Mouse (Mus musculus): ENCODE measurements around the gene Slc9a2.
"Not testable (repeated sequence)": the region's sequence is repeated elsewhere in the genome, so short reads cannot be mapped to it uniquely, and the experiment has no call there.

Gene Slc9a2

GRCm38 (mm10) chr1:40726051-40726450, 45.7 kb downstream of the Slc9a2 start:
- no peak for DNase-seq

GRCm38 (mm10) chr1:40727404-40727803, 47.0 kb downstream of the Slc9a2 start:
- DNase-seq: no peak

- no peak for DNase-seq
Measured at GRCm38 (mm10) chr1:40728636-40729035, 48.3 kb downstream of the Slc9a2 start.

GRCm38 (mm10) chr1:40737671-40738070, 57.3 kb downstream of the Slc9a2 start:
- DNase-seq: peak; percentile 56

GRCm38 (mm10) chr1:40738246-40738645, 57.9 kb downstream of the Slc9a2 start:
- DNase-seq: not testable (repeated sequence)

GRCm38 (mm10) chr1:40740739-40741138, 60.4 kb downstream of the Slc9a2 start:
- DNase-seq: no peak

GRCm38 (mm10) chr1:40746089-40746488, 65.7 kb downstream of the Slc9a2 start:
- DNase-seq: no peak

- no peak for DNase-seq
Measured at GRCm38 (mm10) chr1:40759751-40760445, 79.5 kb downstream of the Slc9a2 start.

GRCm38 (mm10) chr1:40764042-40764441, 83.7 kb downstream of the Slc9a2 start:
- DNase-seq: no peak

GRCm38 (mm10) chr1:40764701-40765275, 84.4 kb downstream of the Slc9a2 start:
- DNase-seq: no peak

- no peak for DNase-seq
Measured at GRCm38 (mm10) chr1:40765521-40765920, 85.1 kb downstream of the Slc9a2 start.

GRCm38 (mm10) chr1:40767588-40767987, 87.2 kb downstream of the Slc9a2 start:
- no peak for DNase-seq

- peak; percentile 62 for DNase-seq
Measured at GRCm38 (mm10) chr1:40768606-40769005, 88.2 kb downstream of the Slc9a2 start.

- no peak for DNase-seq
Measured at GRCm38 (mm10) chr1:40769331-40769894, 89.0 kb downstream of the Slc9a2 start.

- DNase-seq: no peak
Measured at GRCm38 (mm10) chr1:40771196-40771970, 91.0 kb downstream of the Slc9a2 start.

- no peak for DNase-seq
Measured at GRCm38 (mm10) chr1:40773234-40773633, 92.9 kb downstream of the Slc9a2 start.

GRCm38 (mm10) chr1:40774040-40774439, 93.7 kb downstream of the Slc9a2 start:
- DNase-seq: no peak

GRCm38 (mm10) chr1:40776102-40776501, 95.7 kb downstream of the Slc9a2 start:
- DNase-seq: no peak

- DNase-seq: no peak
Measured at GRCm38 (mm10) chr1:40776763-40777162, 96.4 kb downstream of the Slc9a2 start.

- no peak for DNase-seq
Measured at GRCm38 (mm10) chr1:40783450-40783849, 103.1 kb downstream of the Slc9a2 start.

GRCm38 (mm10) chr1:40784306-40784705, 103.9 kb downstream of the Slc9a2 start:
- DNase-seq: no peak

- DNase-seq: no peak
Measured at GRCm38 (mm10) chr1:40785876-40786445, 105.6 kb downstream of the Slc9a2 start.

GRCm38 (mm10) chr1:40788956-40789355, 108.6 kb downstream of the Slc9a2 start:
- DNase-seq: no peak
